Mouse (Mus musculus) kidney, postnatal 0 days (tissue): ENCODE results near the gene Vamp4. TPM values are rescaled to one million over a fixed set of nuclear protein-coding genes. Genes with fewer than 3 reads are reported as not detected.

Source experiments
- ATAC-seq: fragments of 200-750 bp; cut with Nextera tagmentation; replicated peaks from 2 replicates; pipeline ENCODE4 v1.8.0; 2017; ENCODE audit warnings: low read depth, moderate number of reproducible peaks, moderate TSS enrichment, moderate library complexity; ENCODE audit not compliant: low FRiP score
- DNase-seq: peaks from one replicate; pipeline ENCODE4 v3.0.0-alpha.2; 2016; ENCODE audit warnings: low spot score
- H3K27ac ChIP-seq: fragments of 300-500 bp; sonication (generic); 2 replicates; pipeline ENCODE4 v1.5.1; 2014; ENCODE audit warnings: mild to moderate bottlenecking
- H3K27me3 ChIP-seq: fragments of 300-500 bp; sonication (generic); 2 replicates; pipeline ENCODE4 v1.6.1; 2014; ENCODE audit warnings: low read length, mixed read lengths; ENCODE audit not compliant: insufficient read depth
- H3K36me3 ChIP-seq: fragments of 300-500 bp; sonication (generic); 2 replicates; pipeline ENCODE4 v1.6.1; 2014; ENCODE audit warnings: low read length, mixed read lengths; ENCODE audit not compliant: insufficient read depth
- H3K4me1 ChIP-seq: fragments of 300-500 bp; sonication (generic); replicated peaks from 2 replicates; pipeline ENCODE4 v1.6.1; 2014; ENCODE audit warnings: antibody characterized with exemption, low read length, mixed read lengths; ENCODE audit not compliant: insufficient read depth
- H3K4me2 ChIP-seq: fragments of 300-500 bp; sonication (generic); 2 replicates; pipeline ENCODE4 v1.6.1; 2014; ENCODE audit warnings: mild to moderate bottlenecking, low read length, moderate library complexity, mixed read lengths
- H3K4me3 ChIP-seq: fragments of 300-500 bp; sonication (generic); replicated peaks from 2 replicates; pipeline ENCODE4 v1.5.1; 2014; ENCODE audit warnings: low read depth, low read length
- H3K9ac ChIP-seq: fragments of 300-500 bp; sonication (generic); 2 replicates; pipeline ENCODE4 v1.6.1; 2014; ENCODE audit warnings: low read depth, low read length
- H3K9me3 ChIP-seq: fragments of 300-500 bp; sonication (generic); replicated peaks from 2 replicates; pipeline ENCODE4 v1.6.1; 2016; ENCODE audit warnings: low read length, inconsistent platforms, mixed read lengths
- CTCF ChIP-seq: IDR thresholded peaks from 2 replicates; pipeline ENCODE4 v1.5.1; 2016; ENCODE audit warnings: antibody characterized with exemption, low read depth, mild to moderate bottlenecking, moderate library complexity
- WGBS: fragments of 180-500 bp; shearing (Covaris S2); extraction: QIAGEN DNeasy Blood & Tissue Kit; methylation state at CpG from one replicate; pipeline ENCODE4 v1.1.7; 2014; 5-methylcytosine and 5-hydroxymethylcytosine counted together
- polyA plus RNA-seq: library from polyadenylated mRNA; unstranded; fragments of >200 nt; fragmentation: Nextera tagmentation; extraction: Ambion mirVana; gene quantifications from 2 replicates; pipeline ENCODE4 v1.2.1, GENCODE M21; 2015

Vamp4 gene
- polyA plus RNA-seq, 1 experiment from 2014 or later = 53.6 TPM

- Histone ChIP-seq H3K36me3 (peaks cover 13% of the 10 kb centered on the region), H3K9me3 (no peaks in the 10 kb centered on the region), H3K27me3 (no peaks in the 10 kb centered on the region), H3K27ac (no peak overlapping the region), H3K4me2 (no peak overlapping the region), H3K4me1 (no peaks in the 10 kb centered on the region), H3K9ac (no peak overlapping the region), H3K4me3 (no peak overlapping the region)
- DNase-seq (peak; percentile 25), ATAC-seq (no peak)
- WGBS = 81% methylated on average over 2 of the region's 2 CpGs
- TF ChIP-seq CTCF = peak; percentile 60
These were observed 12.6 kb downstream of the Vamp4 start for GRCm38 (mm10) chr1:162582884-162583283.

- Histone ChIP-seq H3K9me3 (no peaks in the 10 kb centered on the region), H3K4me2 (no peak overlapping the region), H3K27ac (no peak overlapping the region), H3K4me1 (no peaks in the 10 kb centered on the region), H3K9ac (no peak overlapping the region), H3K27me3 (no peaks in the 10 kb centered on the region), H3K36me3 (0 out of 2 replicates have a peak, but pooled peaks cover 3% of the 10 kb centered on the region), H3K4me3 (no peak overlapping the region)
- DNase-seq (no peak), ATAC-seq (no peak)
- WGBS = 85% methylated on average over 4 of the region's 4 CpGs
- no peak for TF ChIP-seq CTCF
These were observed 16.0 kb downstream of the Vamp4 start for GRCm38 (mm10) chr1:162586282-162586681.

- H3K4me2 ChIP-seq = no peak overlapping the region
- TF ChIP-seq CTCF = no peak
- WGBS = 88% methylated on average over 3 of the region's 3 CpGs
- no peaks in the 10 kb centered on the region for H3K4me1 ChIP-seq
- H3K4me3 ChIP-seq = no peak overlapping the region
- H3K9me3 ChIP-seq = no peaks in the 10 kb centered on the region
- ATAC-seq = no peak
- DNase-seq = no peak
- H3K36me3 ChIP-seq = 0 out of 2 replicates have a peak, but pooled peaks cover 3% of the 10 kb centered on the region
- no peaks in the 10 kb centered on the region for H3K27me3 ChIP-seq
- H3K9ac ChIP-seq = no peak overlapping the region
- no peak overlapping the region for H3K27ac ChIP-seq
These were observed 18.3 kb downstream of the Vamp4 start for GRCm38 (mm10) chr1:162588606-162589005.

GRCm38 (mm10) chr1:162589443-162589842 is 19.1 kb downstream of the Vamp4 start:
- WGBS = 17% methylated on average over 9 of the region's 9 CpGs
- Histone ChIP-seq H3K4me1 (no peaks in the 10 kb centered on the region), H3K9ac (no peak overlapping the region), H3K27ac (no peak overlapping the region), H3K4me2 (no peak overlapping the region), H3K36me3 (0 out of 2 replicates have a peak, but pooled peaks cover 3% of the 10 kb centered on the region), H3K4me3 (no peak overlapping the region), H3K27me3 (no peaks in the 10 kb centered on the region), H3K9me3 (no peaks in the 10 kb centered on the region)
- peak; percentile 63 for DNase-seq
- no peak for TF ChIP-seq CTCF
- ATAC-seq = 0 out of 2 replicates have a peak, but pooled peaks have one; percentile 69

DNA sequence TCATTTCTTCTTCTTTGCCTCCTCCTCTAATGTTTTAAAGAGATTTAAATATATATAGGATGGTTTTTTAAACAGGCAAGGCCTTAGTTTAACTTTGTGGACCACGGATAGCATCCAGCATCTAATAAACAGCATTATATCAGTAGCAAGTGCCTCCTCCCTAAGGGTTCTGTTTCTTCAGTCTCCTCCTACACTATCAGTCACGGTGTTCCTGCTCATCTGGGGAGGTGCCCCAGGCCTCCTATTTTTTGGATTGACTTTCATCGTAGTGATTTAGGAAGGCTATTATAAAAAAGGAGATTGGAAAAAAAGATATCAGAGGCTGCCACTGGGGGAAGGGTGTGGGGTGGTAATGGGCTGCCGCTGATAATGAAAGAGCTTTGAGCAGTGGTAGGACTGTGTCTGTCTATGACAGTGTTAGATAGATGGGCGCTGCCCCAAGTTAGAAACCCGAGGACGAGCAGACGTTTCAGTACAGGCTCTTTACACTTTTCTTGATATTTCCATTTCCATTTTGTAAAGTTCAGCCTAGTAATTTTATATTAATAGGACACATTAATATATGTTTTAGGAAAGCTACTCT is 20.2 kb downstream of the Vamp4 start:
- Histone ChIP-seq H3K27me3 (no peaks in the 10 kb centered on the region), H3K4me1 (no peaks in the 10 kb centered on the region), H3K9ac (no peak overlapping the region), H3K36me3 (0 out of 2 replicates have a peak, but pooled peaks cover 3% of the 10 kb centered on the region), H3K9me3 (no peaks in the 10 kb centered on the region), H3K4me3 (no peak overlapping the region), H3K4me2 (no peak overlapping the region), H3K27ac (no peak overlapping the region)
- 63% methylated on average over 8 of the region's 8 CpGs for WGBS
- DNase-seq (peak; percentile 20), ATAC-seq (no peak)
- TF ChIP-seq CTCF = no peak

- ATAC-seq = no peak
- WGBS = 83% methylated on average over 3 of the region's 3 CpGs
These were observed 27.2 kb downstream of the Vamp4 start for GRCm38 (mm10) chr1:162597379-162598102.

More at GRCm38 (mm10) chr1:162597379-162598102, 27.2 kb downstream of the Vamp4 start:
- H3K9me3 ChIP-seq = no peaks in the 10 kb centered on the region
- no peak for DNase-seq
- H3K27ac ChIP-seq = no peak overlapping the region
- H3K4me2 ChIP-seq = no peak overlapping the region
- H3K36me3 ChIP-seq = peaks cover 16% of the 10 kb centered on the region; the same call in 1 of the 2 replicates
- no peaks in the 10 kb centered on the region for H3K27me3 ChIP-seq
- TF ChIP-seq CTCF = no peak
- no peak overlapping the region for H3K9ac ChIP-seq
- no peaks in the 10 kb centered on the region for H3K4me1 ChIP-seq
- no peak overlapping the region for H3K4me3 ChIP-seq
